Mouse (Mus musculus): Measurements from ENCODE around the gene Olfr1297. TPM values are rescaled to one million over a fixed set of nuclear protein-coding genes. Genes with fewer than 3 reads are reported as not detected.

The Olfr1297 gene
- not detected in 2 replicates for polyA plus RNA-seq (2021; fragmentation: Nextera tagmentation)
- long read RNA-seq, experiment 1 = 0 reads
- long read RNA-seq, experiment 2 = 0 reads

DNA sequence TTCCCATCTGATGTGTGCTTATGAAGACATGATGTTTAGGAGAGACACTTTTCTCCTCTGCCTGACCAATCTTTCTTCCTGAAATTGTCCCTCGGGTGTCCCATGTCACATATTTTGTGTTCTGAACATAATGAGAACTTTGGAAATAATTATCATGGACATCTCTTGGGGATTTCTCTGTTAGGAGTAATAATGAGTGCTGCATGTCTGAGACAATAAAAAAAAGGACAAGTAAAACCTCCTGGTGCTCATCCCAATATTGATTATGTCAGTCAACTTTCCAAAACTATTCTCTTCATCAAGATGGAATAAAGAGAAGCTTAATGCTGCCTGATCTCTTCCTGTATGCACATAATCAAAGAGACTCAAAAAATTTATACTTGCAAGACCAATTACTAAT lies at the start of gene Olfr1297:
TSS of gene Olfr1297 (minus strand) at position 101 of the 400 bp plus-strand sequence.

GRCm38 (mm10) chr2:111661119-111661518 lies 34.8 kb upstream of the Olfr1297 start, which contains the start of gene Olfr1299:
TSS of gene Olfr1299 (plus strand) at chr2:111661419.

DNA sequence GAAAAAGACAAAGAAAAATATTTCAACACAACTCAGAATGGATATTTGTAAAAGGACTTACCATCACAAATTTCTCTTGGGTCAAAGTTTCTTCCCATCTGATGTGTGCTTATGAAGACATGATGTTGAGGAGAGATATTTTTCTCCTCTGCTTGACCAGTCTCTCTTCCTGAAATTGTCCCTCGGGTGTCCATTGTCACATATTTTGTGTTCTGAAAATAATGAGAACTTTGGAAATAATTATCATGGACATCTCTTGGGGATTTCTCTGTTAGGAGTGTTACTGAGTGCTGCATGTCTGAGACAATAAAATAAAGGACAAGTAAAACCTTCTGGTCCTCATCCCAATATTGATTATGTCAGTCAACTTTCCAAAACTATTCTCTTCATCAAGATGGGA lies 22.8 kb upstream of the Olfr1297 start, which contains the start of gene Olfr1298:
TSS of gene Olfr1298 (minus strand) at position 101 of the 400 bp plus-strand sequence.

DNA sequence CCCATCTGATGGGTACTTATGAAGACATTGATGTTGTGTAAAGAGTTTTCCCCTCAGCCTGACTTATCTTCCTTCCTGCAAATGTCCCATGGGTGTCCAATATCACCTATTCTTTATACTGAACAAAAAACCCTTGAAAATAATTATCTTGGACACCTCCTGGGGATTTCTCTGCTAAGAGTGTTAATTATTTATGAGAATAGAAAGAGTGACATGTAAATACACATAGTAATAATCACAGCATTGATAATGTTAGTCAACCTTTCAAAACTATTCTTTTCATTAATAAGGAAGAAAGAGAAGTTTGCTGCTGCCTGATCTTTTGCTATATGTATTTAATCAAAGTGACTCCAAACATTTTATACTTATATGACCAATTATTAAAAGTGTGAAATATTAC lies 56.7 kb downstream of the Olfr1297 start, which contains the start of gene Olfr1295:
TSS of gene Olfr1295 (minus strand) at position 101 of the 400 bp plus-strand sequence.

Other genes starting within 250 kb of the Olfr1297 start
- gene Olfr1286, start 203.4 kb downstream of the Olfr1297 start, polyA plus RNA-seq (2021; fragmentation: Nextera tagmentation) = not detected in 2 replicates
- not detected in 2 replicates for gene Olfr1287, start 177.4 kb downstream of the Olfr1297 start, polyA plus RNA-seq (2021; fragmentation: Nextera tagmentation)
- gene Olfr1288, start 152.4 kb downstream of the Olfr1297 start, polyA plus RNA-seq (2021; fragmentation: Nextera tagmentation) = not detected in 2 replicates
- not detected in 2 replicates for gene Olfr1289, start 145.7 kb downstream of the Olfr1297 start, polyA plus RNA-seq (2021; fragmentation: Nextera tagmentation)
- gene Olfr1290, start 132.7 kb downstream of the Olfr1297 start, polyA plus RNA-seq (2021; fragmentation: Nextera tagmentation) = not detected in 2 replicates
- not detected in 2 replicates for gene Olfr1291-ps1, start 129.3 kb downstream of the Olfr1297 start, polyA plus RNA-seq (2021; fragmentation: Nextera tagmentation)
- not detected in 2 replicates for gene Olfr1293-ps, start 101.3 kb downstream of the Olfr1297 start, polyA plus RNA-seq (2021; fragmentation: Nextera tagmentation)
- gene Olfr1294, start 86.2 kb downstream of the Olfr1297 start, polyA plus RNA-seq (2021; fragmentation: Nextera tagmentation) = not detected in 2 replicates
- gene Olfr1295, start 56.8 kb downstream of the Olfr1297 start, polyA plus RNA-seq (2021; fragmentation: Nextera tagmentation) = not detected in 2 replicates
- gene Olfr1298, start 22.7 kb upstream of the Olfr1297 start, polyA plus RNA-seq (2021; fragmentation: Nextera tagmentation) = not detected in 2 replicates
- not detected in 2 replicates for gene Olfr1299, start 34.9 kb upstream of the Olfr1297 start, polyA plus RNA-seq (2021; fragmentation: Nextera tagmentation)
- gene Olfr1301, start 124.5 kb upstream of the Olfr1297 start, polyA plus RNA-seq (2021; fragmentation: Nextera tagmentation) = not detected in 2 replicates
- not detected in 2 replicates for gene Olfr1302, start 150.9 kb upstream of the Olfr1297 start, polyA plus RNA-seq (2021; fragmentation: Nextera tagmentation)
- not detected in 2 replicates for gene Olfr1303, start 193.8 kb upstream of the Olfr1297 start, polyA plus RNA-seq (2021; fragmentation: Nextera tagmentation)

All from layer of hippocampus, adult 6 months (tissue).